Mouse (Mus musculus) olfactory bulb, adult 2 months (tissue): ENCODE data around the gene Xrn1. TPM values are rescaled to one million over a fixed set of nuclear protein-coding genes. Genes with fewer than 3 reads are reported as not detected.

Source experiments
- H3K27ac ChIP-seq: fragments of 200-500 bp; 2 replicates; pipeline ENCODE4 v1.5.1; 2012; ENCODE audit warnings: low read depth, low read length; ENCODE audit not compliant: insufficient read depth
- H3K4me1 ChIP-seq: fragments of 200-500 bp; 2 replicates; pipeline ENCODE4 v1.6.1; 2012; ENCODE audit warnings: low read length; ENCODE audit not compliant: control insufficient read depth, insufficient read depth
- H3K4me3 ChIP-seq: fragments of 200-500 bp; 2 replicates; pipeline ENCODE4 v1.5.1; 2012; ENCODE audit warnings: mild to moderate bottlenecking, low read depth, low read length, moderate library complexity; ENCODE audit not compliant: insufficient read depth
- CTCF ChIP-seq: fragments of 200-500 bp; IDR thresholded peaks from 2 replicates; pipeline ENCODE4 v1.5.1; 2012; ENCODE audit warnings: low read depth, mild to moderate bottlenecking, low read length, moderate library complexity; ENCODE audit not compliant: insufficient read depth
- POLR2A ChIP-seq: fragments of 200-500 bp; IDR thresholded peaks from 2 replicates; pipeline ENCODE4 v1.6.1; 2012; ENCODE audit warnings: mild to moderate bottlenecking, low read depth, low read length, moderate library complexity; ENCODE audit not compliant: insufficient read depth
- WGBS: fragments of 180-500 bp; shearing (Covaris S2); methylation state at CpG from one replicate; pipeline ENCODE4 v1.1.7; 2018; 5-methylcytosine and 5-hydroxymethylcytosine counted together
- polyA plus RNA-seq: library from polyadenylated mRNA; stranded (reverse); fragments of >200 nt; gene quantifications from 2 replicates; pipeline ENCODE4 v1.2.4, GENCODE M21; 2012; ENCODE audit warnings: low replicate concordance; ENCODE audit not compliant: missing spikeins, insufficient read depth, insufficient read length

Gene Xrn1
- polyA plus RNA-seq, 1 experiment, result 160 TPM

- TF ChIP-seq POLR2A (no peak), CTCF (no peak)
- no peaks in the 10 kb centered on the region for H3K4me1 ChIP-seq
- H3K4me3 ChIP-seq, result no peak overlapping the region
- 38% methylated on average over 1 of the region's 1 CpGs for WGBS
- H3K27ac ChIP-seq, result no peak overlapping the region
These were observed 74.3 kb downstream of the Xrn1 start for GRCm38 (mm10) chr9:96028818-96029217.

- Histone ChIP-seq H3K4me1 (no peaks in the 10 kb centered on the region), H3K27ac (no peak overlapping the region), H3K4me3 (no peak overlapping the region)
- 97% methylated on average over 5 of the region's 5 CpGs for WGBS
- no peak for TF ChIP-seq POLR2A
- no peak for TF ChIP-seq CTCF
These were observed 75.3 kb downstream of the Xrn1 start for GRCm38 (mm10) chr9:96029886-96030285.

- TF ChIP-seq POLR2A, result no peak
- no peak for TF ChIP-seq CTCF
- WGBS, result 85% methylated on average over 3 of the region's 3 CpGs
- no peak overlapping the region for H3K4me3 ChIP-seq
- no peak overlapping the region for H3K27ac ChIP-seq
- no peaks in the 10 kb centered on the region for H3K4me1 ChIP-seq
These were observed 81.0 kb downstream of the Xrn1 start for GRCm38 (mm10) chr9:96035371-96036086.

GRCm38 (mm10) chr9:96044214-96044613 is 89.7 kb downstream of the Xrn1 start:
- WGBS, result 88% methylated on average over 3 of the region's 3 CpGs
- no peak for TF ChIP-seq POLR2A
- no peak for TF ChIP-seq CTCF
- no peak overlapping the region for H3K27ac ChIP-seq
- no peaks in the 10 kb centered on the region for H3K4me1 ChIP-seq
- no peak overlapping the region for H3K4me3 ChIP-seq

GRCm38 (mm10) chr9:96051501-96051900 is 96.9 kb downstream of the Xrn1 start:
- WGBS, result 93% methylated on average over 4 of the region's 4 CpGs
- H3K4me3 ChIP-seq, result no peak overlapping the region
- H3K27ac ChIP-seq, result no peak overlapping the region
- TF ChIP-seq POLR2A (no peak), CTCF (no peak)
- peaks cover 3% of the 10 kb centered on the region; the same call in 1 of the 2 replicates for H3K4me1 ChIP-seq

GRCm38 (mm10) chr9:96054878-96055277 is 100.3 kb downstream of the Xrn1 start:
- Histone ChIP-seq H3K4me3 (no peak overlapping the region), H3K27ac (no peak overlapping the region)
- WGBS, result 64% methylated on average over 5 of the region's 5 CpGs

GRCm38 (mm10) chr9:96056417-96057223 is 102.1 kb downstream of the Xrn1 start:
- 87% methylated on average over 6 of the region's 6 CpGs for WGBS
- H3K4me1 ChIP-seq, result peaks cover 3% of the 10 kb centered on the region; the same call in 1 of the 2 replicates
- no peak overlapping the region for H3K27ac ChIP-seq
- no peak overlapping the region for H3K4me3 ChIP-seq
- TF ChIP-seq POLR2A (no peak), CTCF (no peak)

More at GRCm38 (mm10) chr9:96054878-96055277, 100.3 kb downstream of the Xrn1 start:
- no peak for TF ChIP-seq POLR2A
- TF ChIP-seq CTCF, result no peak
- H3K4me1 ChIP-seq, result peaks cover 3% of the 10 kb centered on the region; the same call in 1 of the 2 replicates

GRCm38 (mm10) chr9:96063083-96063802 is 108.7 kb downstream of the Xrn1 start:
- 84% methylated on average over 2 of the region's 2 CpGs for WGBS
- no peak overlapping the region for H3K27ac ChIP-seq
- no peak overlapping the region for H3K4me3 ChIP-seq
- TF ChIP-seq POLR2A, result no peak
- no peak for TF ChIP-seq CTCF
- no peaks in the 10 kb centered on the region for H3K4me1 ChIP-seq

GRCm38 (mm10) chr9:96063803-96064475 is 109.4 kb downstream of the Xrn1 start:
- no peak for TF ChIP-seq CTCF
- no peak for TF ChIP-seq POLR2A
- WGBS, result 80% methylated on average over 5 of the region's 5 CpGs

More at GRCm38 (mm10) chr9:96063803-96064475, 109.4 kb downstream of the Xrn1 start:
- Histone ChIP-seq H3K27ac (no peak overlapping the region), H3K4me3 (no peak overlapping the region), H3K4me1 (no peaks in the 10 kb centered on the region)
